Mouse (Mus musculus) left cerebral cortex, adult 18-20 months (tissue): Measurements from ENCODE around the gene Cfap61. TPM values are rescaled to one million over a fixed set of nuclear protein-coding genes. Genes with fewer than 3 reads are reported as not detected.
A peak's percentile ranks its signal among the peaks of the same experiment; 100 is the strongest.

Experiments
- DNase-seq, 2 experiments: peaks; one replicate each; pipeline ENCODE4 v3.0.0; 2021 to 2022; ENCODE audit warnings: low spot score in 2 of 2, mixed read lengths in 1 of 2
- total RNA-seq, 2 experiments: library from RNA; stranded (reverse); gene quantifications; 2 replicates each; pipeline ENCODE4 v1.2.3; 2021

Gene Cfap61
- total RNA-seq, 2 experiments from 2014 or later, result 3.4 to 3.6 TPM

GRCm38 (mm10) chr2:146250236-146250904 lies 315.8 kb downstream of the Cfap61 start:
- DNase-seq, result no peak

- no peak for DNase-seq
These were observed 319.8 kb downstream of the Cfap61 start for GRCm38 (mm10) chr2:146254387-146254786.

- DNase-seq, result no peak
These were observed 321.1 kb downstream of the Cfap61 start for GRCm38 (mm10) chr2:146255636-146256035.

- peak in 1 of 2 experiments; percentile 10 for DNase-seq
These were observed 321.8 kb downstream of the Cfap61 start for GRCm38 (mm10) chr2:146256321-146256875.

GRCm38 (mm10) chr2:146257037-146257436 lies 322.5 kb downstream of the Cfap61 start:
- DNase-seq, result no peak

- no peak for DNase-seq
These were observed 323.0 kb downstream of the Cfap61 start for GRCm38 (mm10) chr2:146257609-146258008.

GRCm38 (mm10) chr2:146258736-146259469 lies 324.3 kb downstream of the Cfap61 start:
- peak; percentile 42 to 68 for DNase-seq

GRCm38 (mm10) chr2:146259787-146260560 lies 325.4 kb downstream of the Cfap61 start:
- no peak for DNase-seq

- no peak for DNase-seq
These were observed 326.6 kb downstream of the Cfap61 start for GRCm38 (mm10) chr2:146261146-146261545.

- no peak for DNase-seq
These were observed 327.6 kb downstream of the Cfap61 start for GRCm38 (mm10) chr2:146262215-146262614.

GRCm38 (mm10) chr2:146262966-146263365 lies 328.4 kb downstream of the Cfap61 start:
- DNase-seq, result no peak

Other genes starting within 250 kb of the Cfap61 start
- gene Naa20, start 32.7 kb upstream of the Cfap61 start, total RNA-seq, result 10 to 100 TPM; 75.5 to 84.4 TPM
- gene Crnkl1, start 230 bp downstream of the Cfap61 start, total RNA-seq, result 10 to 100 TPM; 20.8 to 21.8 TPM